ENCODE assay signal across 8 mouse cellular contexts in the genomic region with DNA sequence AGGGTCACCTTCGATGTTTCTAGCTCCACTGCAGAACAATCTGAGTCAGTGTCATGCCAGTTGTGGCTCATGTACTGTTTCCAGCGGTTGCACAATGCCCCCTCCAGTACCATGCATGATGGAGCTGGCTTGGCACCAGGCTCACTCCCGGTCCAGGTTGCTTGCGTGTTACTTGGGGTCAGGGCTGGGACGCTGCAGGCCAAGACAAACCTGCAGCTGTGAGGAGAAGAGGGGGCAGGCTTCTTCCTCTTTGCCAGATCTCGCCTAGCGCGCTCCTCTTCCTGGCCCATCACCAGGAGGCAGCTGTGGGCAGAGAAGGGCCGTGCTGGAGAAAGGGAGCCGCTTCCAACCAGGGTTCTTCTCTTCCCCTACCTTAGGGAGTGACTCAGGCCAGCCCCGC. TPM values are rescaled to one million over a fixed set of nuclear protein-coding genes. Genes with fewer than 3 reads are reported as not detected.
DNase-seq lines count a peak whose midpoint lies in the region; ATAC-seq lines count a peak whose summit lies in the region.
"Had no signal": no experiment of that assay in that cellular context is flagged by ENCODE, and none has a peak within 500 bp of the region (broad histone marks: within the 10 kb centered on the region; RNA-seq: fewer than 3 reads in every experiment).

No protein-coding gene starts in this region.

- 78% methylated on average over 11 of the region's 11 CpGs for WGBS in embryonic facial prominence, embryonic 14.5 days

- H3K27ac ChIP-seq in embryonic facial prominence, embryonic 14.5 days (replicated peaks; ENCODE audit: low read depth, low read length), result no peak overlapping the region

- intact Hi-C loops in left cerebral cortex, postnatal 4 days (cut with DNase I), result no loop called here
- intact Hi-C loops in left cerebral cortex, postnatal 36 days (cut with DNase I), result no loop called here

- peak; percentile 52 for DNase-seq in left cerebral cortex, postnatal 4 days
- DNase-seq in left cerebral cortex, postnatal 36 days (ENCODE audit: low spot score in 2 of 2), result no peak
- peak; percentile 79 for DNase-seq in adrenal gland, postnatal 14 days
- DNase-seq in embryonic facial prominence, embryonic 14.5 days (ENCODE audit: low spot score), result no peak
- DNase-seq in kidney, postnatal 14 days, result peak; percentile 66
- no peak for DNase-seq in T-cell, adult 2 months (ENCODE audit: low spot score)

- ATAC-seq in embryonic facial prominence, embryonic 14.5 days (ENCODE audit: low read depth), result no peak
- ATAC-seq in erythroblast, adult 5-6 weeks (replicated peaks; ENCODE audit: low FRiP score, poor library complexity, severe bottlenecking), result no peak

- peaks cover 11% of the 10 kb centered on the region for H3K4me1 ChIP-seq in embryonic facial prominence, embryonic 14.5 days (ENCODE audit: control insufficient read depth, insufficient read depth, low read length)

- no peaks in the 10 kb centered on the region for H3K27me3 ChIP-seq in embryonic facial prominence, embryonic 14.5 days (replicated peaks; ENCODE audit: control insufficient read depth, insufficient read depth, low read length)

- no peaks in the 10 kb centered on the region for H3K36me3 ChIP-seq in embryonic facial prominence, embryonic 14.5 days (ENCODE audit: control insufficient read depth, insufficient read depth, low read length)

- no peak overlapping the region for H3K4me3 ChIP-seq in embryonic facial prominence, embryonic 14.5 days (ENCODE audit: low read depth, low read length)

- H3K9ac ChIP-seq in embryonic facial prominence, embryonic 14.5 days (ENCODE audit: low read depth, low read length), result peak overlapping the region; percentile 50; the same call in 1 of the 2 replicates

- H3K4me2 ChIP-seq in embryonic facial prominence, embryonic 14.5 days (ENCODE audit: low read depth, low read length), result peak overlapping the region; percentile 50
- H3K4me2 ChIP-seq: midbrain, embryonic 11.5 days had no signal

- no peaks in the 10 kb centered on the region for H3K9me3 ChIP-seq in embryonic facial prominence, embryonic 14.5 days (ENCODE audit: control insufficient read depth, low read length)

RNA-seq across cellular contexts. Expression of gene Txn2, which starts 5.5 kb away (rescaled TPM):
- total RNA-seq in left cerebral cortex, postnatal 4 days (2021), result 10 to 100 TPM; 91.0 to 92.4 TPM
- total RNA-seq in left cerebral cortex, postnatal 36 days (2021), result 100 to 1,000 TPM; 125 to 150 TPM
- 430 and 443 TPM in 2 replicates for total RNA-seq in adrenal gland, postnatal 14 days (2021)
- polyA plus RNA-seq in embryonic facial prominence, embryonic 14.5 days (2014; fragmentation: Nextera tagmentation; extraction: Ambion mirVana), result 234 and 271 TPM in 2 replicates
- total RNA-seq in erythroblast, adult 5-6 weeks (2015; ENCODE audit: low replicate concordance), result 63.7 and 67.4 TPM in 2 replicates
- total RNA-seq in erythroblast, adult 5-6 weeks (2017; ENCODE audit: low replicate concordance), result 16.9 and 29.4 TPM in 2 replicates

RNA-seq across cellular contexts. Expression of gene Foxred2, which starts 22.2 kb away (rescaled TPM):
- 10 to 100 TPM; 19.1 to 20.3 TPM for total RNA-seq in left cerebral cortex, postnatal 4 days (2021)
- 10 to 100 TPM; 11.9 to 12.3 TPM for total RNA-seq in left cerebral cortex, postnatal 36 days (2021)
- total RNA-seq in adrenal gland, postnatal 14 days (2021), result 3.3 and 4.4 TPM in 2 replicates
- polyA plus RNA-seq in embryonic facial prominence, embryonic 14.5 days (2014; fragmentation: Nextera tagmentation; extraction: Ambion mirVana), result 4.5 and 5.3 TPM in 2 replicates
- 2.1 and 5.9 TPM in 2 replicates for total RNA-seq in erythroblast, adult 5-6 weeks (2015; ENCODE audit: low replicate concordance)
- 2.5 and 4.7 TPM in 2 replicates for total RNA-seq in erythroblast, adult 5-6 weeks (2017; ENCODE audit: low replicate concordance)

RNA-seq across cellular contexts. Expression of gene Eif3d, which starts 36.3 kb away (rescaled TPM):
- 100 to 1,000 TPM; 130 to 141 TPM for total RNA-seq in left cerebral cortex, postnatal 4 days (2021)
- total RNA-seq in left cerebral cortex, postnatal 36 days (2021), result 100 to 1,000 TPM in 1 of 2 experiments, 10 to 100 TPM in 1; 94.5 to 104 TPM
- total RNA-seq in adrenal gland, postnatal 14 days (2021), result 152 and 167 TPM in 2 replicates
- 155 and 194 TPM in 2 replicates for polyA plus RNA-seq in embryonic facial prominence, embryonic 14.5 days (2014; fragmentation: Nextera tagmentation; extraction: Ambion mirVana)
- total RNA-seq in erythroblast, adult 5-6 weeks (2015; ENCODE audit: low replicate concordance), result 41.5 and 85.3 TPM in 2 replicates
- total RNA-seq in erythroblast, adult 5-6 weeks (2017; ENCODE audit: low replicate concordance), result 47.5 and 50.3 TPM in 2 replicates

Comparison
In these comparisons a context has a peak if more than half of its experiments do, and no peak if none do; other contexts are left out.
1. DNase-seq: peak in left cerebral cortex, postnatal 4 days (single experiment), adrenal gland, postnatal 14 days (single experiment) and kidney, postnatal 14 days (single experiment); none in left cerebral cortex, postnatal 36 days (0 of 2), embryonic facial prominence, embryonic 14.5 days (single experiment) and T-cell, adult 2 months (single experiment).